Mouse (Mus musculus): ENCODE measurements at regions not wholly inside any gene's neighbourhood (a gene's known extent, or its start where the extent isn't known, plus 50 kb on each side); places are given as distances from the start of the nearest gene placed in this dataset.

- DNase-seq: no peak
Observed at GRCm38 (mm10) chr2:78804931-78805330, 63.0 kb upstream of the Ube2e3 start.

GRCm38 (mm10) chr2:78803543-78803942, 64.4 kb upstream of the Ube2e3 start:
- DNase-seq: no peak

GRCm38 (mm10) chr2:78795446-78795845, 72.5 kb upstream of the Ube2e3 start:
- no peak for DNase-seq

- DNase-seq: no peak
Observed at GRCm38 (mm10) chr2:78794734-78795133, 73.2 kb upstream of the Ube2e3 start.

- no peak for DNase-seq
Observed at GRCm38 (mm10) chr2:78789124-78789523, 78.8 kb upstream of the Ube2e3 start.

- peak; percentile 2 for DNase-seq
Observed at GRCm38 (mm10) chr2:78788222-78788621, 79.7 kb upstream of the Ube2e3 start.

- DNase-seq: no peak
Observed at GRCm38 (mm10) chr2:78779949-78780348, 88.0 kb upstream of the Ube2e3 start.

GRCm38 (mm10) chr2:78777589-78777988, 90.3 kb upstream of the Ube2e3 start:
- no peak for DNase-seq

- DNase-seq: no peak
Observed at GRCm38 (mm10) chr2:78754362-78754761, 113.6 kb upstream of the Ube2e3 start.

- DNase-seq: no peak
Observed at GRCm38 (mm10) chr2:78753918-78754317, 114.0 kb upstream of the Ube2e3 start.

- DNase-seq: no peak
Observed at GRCm38 (mm10) chr2:78730161-78730560, 137.8 kb upstream of the Ube2e3 start.

- no peak for DNase-seq
Observed at GRCm38 (mm10) chr2:78726060-78726459, 141.9 kb upstream of the Ube2e3 start.

- DNase-seq: no peak
Observed at GRCm38 (mm10) chr2:78724416-78724815, 143.5 kb upstream of the Ube2e3 start.

GRCm38 (mm10) chr2:78723423-78723822, 144.5 kb upstream of the Ube2e3 start:
- DNase-seq: no peak

- DNase-seq: no peak
Observed at GRCm38 (mm10) chr2:78722739-78723138, 145.2 kb upstream of the Ube2e3 start.

- no peak for DNase-seq
Observed at GRCm38 (mm10) chr2:78718550-78718949, 149.4 kb upstream of the Ube2e3 start.

- DNase-seq: no peak
Observed at GRCm38 (mm10) chr2:78716157-78716798, 151.6 kb upstream of the Ube2e3 start.

- no peak for DNase-seq
Observed at GRCm38 (mm10) chr2:78694851-78695250, 173.1 kb upstream of the Ube2e3 start.

- DNase-seq: no peak
Observed at GRCm38 (mm10) chr2:78656668-78657067, 211.3 kb upstream of the Ube2e3 start.

- DNase-seq: no peak
Observed at GRCm38 (mm10) chr2:78655156-78655855, 212.6 kb upstream of the Ube2e3 start.

- no peak for DNase-seq
Observed at GRCm38 (mm10) chr2:78651549-78651948, 216.4 kb upstream of the Ube2e3 start.

GRCm38 (mm10) chr2:78640361-78640760, 227.6 kb upstream of the Ube2e3 start:
- DNase-seq: no peak

GRCm38 (mm10) chr2:78625264-78625663, 242.7 kb upstream of the Ube2e3 start:
- DNase-seq: no peak

GRCm38 (mm10) chr2:78606388-78606787, 261.5 kb upstream of the Ube2e3 start:
- DNase-seq: no peak

- no peak for DNase-seq
Observed at GRCm38 (mm10) chr2:78600753-78601152, 267.2 kb upstream of the Ube2e3 start.
